Mouse (Mus musculus): ENCODE measurements around the gene Alox15. TPM values are rescaled to one million over a fixed set of nuclear protein-coding genes. Genes with fewer than 3 reads are reported as not detected.
"Not testable (repeated sequence)": the region's sequence is repeated elsewhere in the genome, so short reads cannot be mapped to it uniquely, and the experiment has no call there.

The Alox15 gene
- polyA plus RNA-seq, 1 experiment from 2014 or later = not detected

GRCm38 (mm10) chr11:70372396-70372795, 20.6 kb upstream of the Alox15 start:
- no peak overlapping the region for H3K4me3 ChIP-seq (replicated peaks; ENCODE audit: low read length)
- H3K36me3 ChIP-seq (ENCODE audit: control insufficient read depth, insufficient read depth) = no peaks in the 10 kb centered on the region
- no peaks in the 10 kb centered on the region for H3K9me3 ChIP-seq (ENCODE audit: control insufficient read depth, low read length)
- H3K27ac ChIP-seq (ENCODE audit: low read length) = no peak overlapping the region
- no peak for ATAC-seq
- H3K4me2 ChIP-seq (ENCODE audit: low read length) = no peak overlapping the region
- H3K9ac ChIP-seq (replicated peaks; ENCODE audit: low read depth, low read length) = no peak overlapping the region
- H3K27me3 ChIP-seq (replicated peaks; ENCODE audit: control insufficient read depth, insufficient read depth, low read length) = 0 out of 2 replicates have a peak, but pooled peaks cover 8% of the 10 kb centered on the region
- H3K4me1 ChIP-seq (replicated peaks; ENCODE audit: control insufficient read depth, insufficient read depth, low read length) = no peaks in the 10 kb centered on the region

GRCm38 (mm10) chr11:70368626-70369025, 16.8 kb upstream of the Alox15 start:
- not testable (repeated sequence) for ATAC-seq; H3K9me3 ChIP-seq (ENCODE audit: control insufficient read depth, low read length); H3K4me2 ChIP-seq (ENCODE audit: low read length); H3K36me3 ChIP-seq (ENCODE audit: control insufficient read depth, insufficient read depth); H3K4me1 ChIP-seq (replicated peaks; ENCODE audit: control insufficient read depth, insufficient read depth, low read length); H3K27me3 ChIP-seq (replicated peaks; ENCODE audit: control insufficient read depth, insufficient read depth, low read length); H3K27ac ChIP-seq (ENCODE audit: low read length); H3K9ac ChIP-seq (replicated peaks; ENCODE audit: low read depth, low read length); H3K4me3 ChIP-seq (replicated peaks; ENCODE audit: low read length)
- 75% methylated on average over 2 of the region's 2 CpGs for WGBS

GRCm38 (mm10) chr11:70367701-70368100, 15.9 kb upstream of the Alox15 start:
- 84% methylated on average over 6 of the region's 6 CpGs for WGBS
- not testable (repeated sequence) for H3K27ac ChIP-seq (ENCODE audit: low read length); H3K9ac ChIP-seq (replicated peaks; ENCODE audit: low read depth, low read length); H3K27me3 ChIP-seq (replicated peaks; ENCODE audit: control insufficient read depth, insufficient read depth, low read length); H3K4me2 ChIP-seq (ENCODE audit: low read length); H3K4me3 ChIP-seq (replicated peaks; ENCODE audit: low read length); ATAC-seq; H3K4me1 ChIP-seq (replicated peaks; ENCODE audit: control insufficient read depth, insufficient read depth, low read length); H3K9me3 ChIP-seq (ENCODE audit: control insufficient read depth, low read length); H3K36me3 ChIP-seq (ENCODE audit: control insufficient read depth, insufficient read depth)

GRCm38 (mm10) chr11:70348630-70349029, 3.2 kb downstream of the Alox15 start:
- Histone ChIP-seq H3K4me2 (ENCODE audit: low read length) (no peak overlapping the region), H3K27ac (ENCODE audit: low read length) (no peak overlapping the region), H3K4me1 (replicated peaks; ENCODE audit: control insufficient read depth, insufficient read depth, low read length) (peaks cover 9% of the 10 kb centered on the region), H3K27me3 (replicated peaks; ENCODE audit: control insufficient read depth, insufficient read depth, low read length) (peaks cover 27% of the 10 kb centered on the region), H3K4me3 (replicated peaks; ENCODE audit: low read length) (no peak overlapping the region), H3K9me3 (ENCODE audit: control insufficient read depth, low read length) (no peaks in the 10 kb centered on the region), H3K9ac (replicated peaks; ENCODE audit: low read depth, low read length) (no peak overlapping the region), H3K36me3 (ENCODE audit: control insufficient read depth, insufficient read depth) (no peaks in the 10 kb centered on the region)
- 85% methylated on average over 9 of the region's 9 CpGs for WGBS
- no peak for ATAC-seq

DNA sequence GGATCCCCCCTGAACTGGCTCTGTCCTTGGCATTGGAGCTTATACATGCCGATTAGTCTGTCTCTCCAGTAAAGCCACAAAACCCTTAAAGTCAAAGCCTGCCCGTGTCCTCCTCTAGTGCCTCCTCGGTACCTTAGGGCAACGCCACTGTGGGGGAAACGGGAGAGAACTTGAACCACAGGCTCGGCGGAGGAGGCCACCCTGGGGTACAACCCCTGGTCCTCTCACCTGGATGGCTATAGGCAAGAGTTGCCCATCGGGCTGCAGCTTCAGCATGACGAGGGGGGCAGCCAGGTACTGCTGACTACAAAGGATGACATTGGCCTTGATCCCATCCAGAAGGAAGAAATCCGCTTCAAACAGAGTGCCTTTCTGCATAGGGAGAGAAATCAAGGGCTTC, 4.0 kb downstream of the Alox15 start:
- no peak for ATAC-seq
- 83% methylated on average over 10 of the region's 10 CpGs for WGBS

GRCm38 (mm10) chr11:70345546-70345945, 6.3 kb downstream of the Alox15 start:
- Histone ChIP-seq H3K9ac (replicated peaks; ENCODE audit: low read depth, low read length) (no peak overlapping the region), H3K9me3 (ENCODE audit: control insufficient read depth, low read length) (no peaks in the 10 kb centered on the region), H3K27me3 (replicated peaks; ENCODE audit: control insufficient read depth, insufficient read depth, low read length) (0 out of 2 replicates have a peak, but pooled peaks cover 7% of the 10 kb centered on the region), H3K4me3 (replicated peaks; ENCODE audit: low read length) (no peak overlapping the region), H3K4me2 (ENCODE audit: low read length) (no peak overlapping the region), H3K4me1 (replicated peaks; ENCODE audit: control insufficient read depth, insufficient read depth, low read length) (no peaks in the 10 kb centered on the region), H3K27ac (ENCODE audit: low read length) (no peak overlapping the region), H3K36me3 (ENCODE audit: control insufficient read depth, insufficient read depth) (no peaks in the 10 kb centered on the region)
- 97% methylated on average over 8 of the region's 8 CpGs for WGBS
- no peak for ATAC-seq

More for the DNA sequence above, 4.0 kb downstream of the Alox15 start:
- peaks cover 20% of the 10 kb centered on the region for H3K27me3 ChIP-seq (replicated peaks; ENCODE audit: control insufficient read depth, insufficient read depth, low read length)
- no peak overlapping the region for H3K4me2 ChIP-seq (ENCODE audit: low read length)
- H3K4me3 ChIP-seq (replicated peaks; ENCODE audit: low read length) = no peak overlapping the region
- no peak overlapping the region for H3K27ac ChIP-seq (ENCODE audit: low read length)
- H3K9ac ChIP-seq (replicated peaks; ENCODE audit: low read depth, low read length) = no peak overlapping the region
- no peaks in the 10 kb centered on the region for H3K36me3 ChIP-seq (ENCODE audit: control insufficient read depth, insufficient read depth)
- H3K4me1 ChIP-seq (replicated peaks; ENCODE audit: control insufficient read depth, insufficient read depth, low read length) = peaks cover 9% of the 10 kb centered on the region
- no peaks in the 10 kb centered on the region for H3K9me3 ChIP-seq (ENCODE audit: control insufficient read depth, low read length)

- Histone ChIP-seq H3K4me1 (replicated peaks; ENCODE audit: control insufficient read depth, insufficient read depth, low read length) (no peaks in the 10 kb centered on the region), H3K9ac (replicated peaks; ENCODE audit: low read depth, low read length) (no peak overlapping the region), H3K4me2 (ENCODE audit: low read length) (no peak overlapping the region), H3K27ac (ENCODE audit: low read length) (no peak overlapping the region), H3K4me3 (replicated peaks; ENCODE audit: low read length) (no peak overlapping the region), H3K27me3 (replicated peaks; ENCODE audit: control insufficient read depth, insufficient read depth, low read length) (0 out of 2 replicates have a peak, but pooled peaks cover 7% of the 10 kb centered on the region), H3K9me3 (ENCODE audit: control insufficient read depth, low read length) (no peaks in the 10 kb centered on the region), H3K36me3 (ENCODE audit: control insufficient read depth, insufficient read depth) (no peaks in the 10 kb centered on the region)
- WGBS = 86% methylated on average over 10 of the region's 10 CpGs
- no peak for ATAC-seq
Observed at GRCm38 (mm10) chr11:70345061-70345460, 6.8 kb downstream of the Alox15 start.

DNA sequence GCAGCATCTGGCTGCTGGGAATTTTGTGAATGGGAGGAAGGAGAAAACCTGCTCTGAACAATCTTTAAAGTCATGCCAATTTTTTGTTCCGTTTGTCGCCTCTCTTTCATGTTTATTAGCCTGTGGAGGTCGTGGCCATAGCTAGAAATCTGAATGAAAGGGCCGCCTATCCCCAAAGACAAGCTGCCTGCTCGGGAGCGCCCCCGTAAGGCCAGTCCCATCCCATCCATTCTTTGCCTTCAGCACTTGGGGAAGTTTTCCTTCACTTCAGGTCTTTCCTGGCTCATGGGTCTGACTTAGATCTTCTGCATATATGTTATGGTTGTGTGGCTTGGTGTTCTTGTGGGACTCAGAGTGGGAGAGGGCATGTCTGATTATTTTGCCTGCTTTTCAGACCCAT, 12.3 kb downstream of the Alox15 start:
- Histone ChIP-seq H3K4me2 (ENCODE audit: low read length) (no peak overlapping the region), H3K36me3 (ENCODE audit: control insufficient read depth, insufficient read depth) (no peaks in the 10 kb centered on the region), H3K4me1 (replicated peaks; ENCODE audit: control insufficient read depth, insufficient read depth, low read length) (no peaks in the 10 kb centered on the region), H3K27me3 (replicated peaks; ENCODE audit: control insufficient read depth, insufficient read depth, low read length) (no peaks in the 10 kb centered on the region), H3K27ac (ENCODE audit: low read length) (no peak overlapping the region), H3K9ac (replicated peaks; ENCODE audit: low read depth, low read length) (no peak overlapping the region), H3K9me3 (ENCODE audit: control insufficient read depth, low read length) (no peaks in the 10 kb centered on the region), H3K4me3 (replicated peaks; ENCODE audit: low read length) (no peak overlapping the region)
- WGBS = 28% methylated on average over 7 of the region's 7 CpGs
- ATAC-seq = no peak

DNA sequence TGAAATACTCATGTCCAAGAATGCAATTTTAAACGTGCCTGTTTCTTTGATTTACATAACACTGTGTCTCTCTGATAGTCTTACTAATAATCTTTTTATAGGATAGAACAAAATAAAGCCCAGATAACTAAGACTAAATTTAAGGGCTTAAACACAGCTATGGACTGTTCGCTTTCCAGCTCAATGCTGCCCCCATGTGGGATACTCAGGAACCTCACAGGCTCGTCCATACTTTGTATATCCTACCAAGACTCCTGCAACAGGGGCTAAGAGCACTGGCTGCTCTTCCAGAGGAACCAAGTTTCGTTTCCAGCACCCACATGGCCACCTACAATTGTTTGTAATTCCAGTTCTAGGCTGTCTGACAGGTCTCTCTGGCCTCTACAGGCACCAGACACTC, 17.4 kb downstream of the Alox15 start:
- H3K27me3 ChIP-seq (replicated peaks; ENCODE audit: control insufficient read depth, insufficient read depth, low read length) = no peaks in the 10 kb centered on the region
- H3K4me2 ChIP-seq (ENCODE audit: low read length) = no peak overlapping the region
- H3K36me3 ChIP-seq (ENCODE audit: control insufficient read depth, insufficient read depth) = no peaks in the 10 kb centered on the region
- H3K9me3 ChIP-seq (ENCODE audit: control insufficient read depth, low read length) = no peaks in the 10 kb centered on the region
- H3K27ac ChIP-seq (ENCODE audit: low read length) = no peak overlapping the region
- H3K4me3 ChIP-seq (replicated peaks; ENCODE audit: low read length) = no peak overlapping the region
- 30% methylated on average over 4 of the region's 4 CpGs for WGBS
- no peak for ATAC-seq
- H3K9ac ChIP-seq (replicated peaks; ENCODE audit: low read depth, low read length) = no peak overlapping the region
- H3K4me1 ChIP-seq (replicated peaks; ENCODE audit: control insufficient read depth, insufficient read depth, low read length) = no peaks in the 10 kb centered on the region

DNA sequence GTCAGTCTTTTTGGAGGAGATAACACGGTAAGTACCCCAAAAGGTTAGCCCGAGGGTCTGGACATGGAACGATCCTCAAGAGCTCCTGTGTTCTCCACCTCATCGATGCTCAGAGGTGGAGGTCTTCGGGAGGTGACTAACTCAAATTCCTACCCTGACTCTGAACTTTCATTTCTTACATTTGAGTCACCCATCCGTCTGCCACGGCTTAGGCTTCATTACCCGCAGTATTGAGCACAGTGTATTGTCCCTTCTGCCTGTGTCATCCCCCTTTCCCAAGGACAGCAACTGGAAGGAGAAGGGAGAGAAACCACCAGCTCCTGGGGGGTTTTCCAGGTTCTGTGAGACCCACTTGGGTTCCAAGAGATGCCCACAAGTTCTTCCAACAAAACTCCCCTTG, 27.1 kb downstream of the Alox15 start:
- Histone ChIP-seq H3K4me2 (ENCODE audit: low read length) (no peak overlapping the region), H3K27me3 (replicated peaks; ENCODE audit: control insufficient read depth, insufficient read depth, low read length) (peaks cover 21% of the 10 kb centered on the region), H3K9me3 (ENCODE audit: control insufficient read depth, low read length) (no peaks in the 10 kb centered on the region), H3K27ac (ENCODE audit: low read length) (no peak overlapping the region), H3K4me3 (replicated peaks; ENCODE audit: low read length) (no peak overlapping the region), H3K9ac (replicated peaks; ENCODE audit: low read depth, low read length) (no peak overlapping the region), H3K36me3 (ENCODE audit: control insufficient read depth, insufficient read depth) (no peaks in the 10 kb centered on the region), H3K4me1 (replicated peaks; ENCODE audit: control insufficient read depth, insufficient read depth, low read length) (no peaks in the 10 kb centered on the region)
- ATAC-seq = no peak
- WGBS = 90% methylated on average over 8 of the region's 8 CpGs
